Mouse (Mus musculus): ENCODE results near the gene Pcdh15.
A peak's percentile ranks its signal among the peaks of the same experiment; 100 is the strongest.

Gene Pcdh15

DNA sequence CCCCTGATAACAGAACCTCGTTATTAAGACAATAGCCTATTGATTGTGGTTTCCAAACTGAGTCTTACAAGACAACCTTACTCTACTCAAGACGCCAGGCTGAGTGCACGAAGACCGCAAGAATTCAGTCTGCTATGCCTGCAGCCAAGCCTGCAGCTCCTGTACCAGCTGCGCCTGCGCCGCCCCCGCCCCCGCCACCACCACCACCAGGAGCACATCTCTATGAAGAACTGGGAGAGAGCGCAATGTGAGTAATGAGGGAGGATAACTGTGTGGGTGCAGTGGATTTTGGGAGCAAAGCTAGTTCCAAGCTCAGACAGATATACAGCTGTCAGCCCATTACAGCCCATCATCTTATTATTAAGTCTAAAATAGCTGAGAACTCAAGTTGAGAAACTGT, 1527.5 kb downstream of the Pcdh15 start:
- DNase-seq: no peak

DNA sequence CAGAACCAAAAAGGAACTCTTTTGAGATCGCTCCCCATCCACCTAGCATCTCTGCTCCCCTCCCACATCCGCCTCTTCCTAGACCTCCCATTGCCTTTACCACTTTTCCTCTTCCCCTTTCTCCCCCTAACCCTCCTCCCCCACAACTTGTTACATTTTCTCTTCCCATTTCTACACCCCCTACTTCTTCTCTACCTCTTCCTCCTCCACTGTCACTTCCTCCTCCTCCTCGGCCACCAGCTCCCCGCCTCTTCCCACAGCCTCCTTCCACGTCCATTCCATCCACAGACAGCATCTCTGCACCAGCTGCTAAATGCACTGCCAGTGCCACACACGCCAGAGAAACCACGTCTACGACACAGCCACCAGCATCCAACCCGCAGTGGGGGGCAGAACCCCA, 1532.2 kb downstream of the Pcdh15 start:
- no peak for DNase-seq

DNA sequence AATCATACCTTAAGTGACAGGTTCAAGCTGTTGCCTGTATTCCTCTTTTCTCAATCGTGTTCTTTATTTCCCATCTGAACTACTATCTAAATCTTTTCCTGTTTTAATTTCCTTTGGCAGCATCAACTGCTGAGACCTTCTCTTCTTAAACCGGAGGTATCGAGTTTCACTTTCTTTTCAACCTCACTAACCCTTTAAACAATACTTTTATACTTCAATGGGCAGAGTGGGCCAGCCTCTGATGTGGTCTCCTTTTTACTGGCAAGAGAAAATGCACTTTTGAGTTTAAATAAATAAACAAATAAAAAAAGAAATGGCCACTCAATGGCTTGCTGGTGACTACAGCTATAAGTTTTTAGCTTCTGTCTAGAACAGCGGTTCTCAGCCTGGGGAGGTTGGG, 1537.9 kb downstream of the Pcdh15 start:
- DNase-seq: no peak

DNA sequence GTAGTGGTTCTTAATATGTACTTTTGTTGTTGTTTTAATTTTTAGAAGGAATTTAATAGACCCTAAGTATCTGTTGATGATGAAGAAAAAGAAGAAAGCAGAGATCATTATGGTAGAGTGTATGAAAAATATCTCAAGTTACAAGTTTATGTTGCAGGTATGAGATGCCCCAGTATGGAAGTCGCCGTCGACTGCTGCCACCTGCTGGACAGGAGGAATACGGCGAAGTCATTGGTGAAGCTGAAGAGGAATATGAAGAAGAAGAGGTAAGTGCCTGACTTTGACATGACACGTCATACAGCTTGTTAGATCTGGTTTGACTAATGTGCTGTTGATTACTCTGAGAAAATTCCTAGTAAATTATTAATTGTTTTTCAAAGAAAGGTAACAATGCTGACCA, 1543.0 kb downstream of the Pcdh15 start:
- peak; percentile 26 for DNase-seq

DNA sequence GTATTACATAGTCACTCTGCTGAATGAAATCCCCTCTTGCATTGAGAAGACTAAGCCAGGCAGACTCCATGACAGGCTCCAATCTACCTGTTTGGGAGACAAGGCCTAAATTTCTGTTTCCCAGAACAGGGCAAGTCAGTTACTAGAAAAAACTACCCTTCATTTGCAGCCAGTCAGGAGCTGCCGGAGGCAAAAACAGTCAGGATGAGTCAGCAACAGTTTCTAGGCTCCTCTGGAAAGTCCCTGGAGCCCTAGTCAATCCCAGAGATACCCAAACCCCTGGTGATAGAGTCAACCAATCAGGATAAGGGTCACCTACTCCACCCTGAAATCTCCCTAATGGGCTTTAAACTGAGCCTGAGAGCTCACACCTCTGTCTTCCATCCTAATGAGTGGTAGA, 1564.0 kb downstream of the Pcdh15 start:
- no peak for DNase-seq

DNA sequence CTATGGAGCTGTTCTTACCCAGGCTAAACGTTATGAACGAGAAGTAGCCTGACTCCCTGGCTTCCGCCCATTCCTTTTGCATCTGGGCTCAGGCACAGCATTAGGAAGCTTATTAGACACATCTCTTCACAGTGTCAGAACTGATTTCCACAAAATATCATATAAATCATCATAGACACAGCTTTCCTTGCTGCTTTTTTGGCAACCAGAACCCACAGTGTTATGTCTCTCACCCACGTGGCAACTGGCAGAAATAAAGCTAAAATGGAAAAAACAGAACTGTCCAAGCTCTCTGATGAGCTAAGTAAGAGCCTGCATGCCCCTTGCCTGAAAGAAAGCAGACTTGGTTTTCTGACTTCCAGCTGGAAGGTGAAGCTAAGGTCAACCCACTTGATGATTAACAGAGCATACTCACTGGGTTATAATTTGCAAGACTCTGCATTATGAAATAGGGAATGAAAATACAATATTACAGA, 1580.9 kb downstream of the Pcdh15 start:
- DNase-seq: no peak

DNA sequence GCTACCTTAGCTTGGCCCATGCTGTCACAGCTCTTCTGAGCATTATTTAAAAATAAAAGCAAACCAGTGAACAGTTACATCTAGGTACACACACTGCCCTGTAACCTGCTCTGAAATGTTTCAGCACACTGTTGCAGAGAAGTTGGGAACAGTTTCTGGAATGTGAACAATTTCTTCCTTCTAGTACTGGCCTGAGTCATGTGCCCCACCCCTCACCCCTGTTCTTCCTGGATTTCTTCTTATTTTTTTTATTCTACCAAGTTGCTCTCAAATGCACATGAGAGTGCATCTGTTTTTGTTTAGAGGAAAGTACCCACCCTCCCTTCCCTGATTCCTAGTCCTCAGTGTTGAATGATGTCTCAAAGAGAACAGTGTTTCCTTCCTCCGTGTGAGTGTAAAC, 1581.4 kb downstream of the Pcdh15 start:
- no peak for DNase-seq

All from kidney, adult 18-20 months (tissue).